Mouse (Mus musculus) embryonic facial prominence, embryonic 11.5 days (tissue): ENCODE results near the gene Mia2. TPM values are rescaled to one million over a fixed set of nuclear protein-coding genes. Genes with fewer than 3 reads are reported as not detected.

Experiments used
- ATAC-seq: fragments of 200-750 bp; cut with Nextera tagmentation; replicated peaks from 2 replicates; pipeline ENCODE4 v1.8.0; 2017; ENCODE audit warnings: low read depth; ENCODE audit not compliant: insufficient number of reproducible peaks, low FRiP score, low TSS enrichment
- DNase-seq: peaks from one replicate; pipeline ENCODE4 v3.0.0-alpha.2; 2015; ENCODE audit warnings: low spot score
- H3K27ac ChIP-seq: fragments of 300-500 bp; sonication (generic); replicated peaks from 2 replicates; pipeline ENCODE4 v1.5.1; 2014; ENCODE audit warnings: mild to moderate bottlenecking, low read depth, low read length, control low read depth
- H3K27me3 ChIP-seq: fragments of 300-500 bp; sonication (generic); 2 replicates; pipeline ENCODE4 v1.6.1; 2014; ENCODE audit warnings: mild to moderate bottlenecking, low read length, moderate library complexity, mixed read lengths; ENCODE audit not compliant: control insufficient read depth, insufficient read depth
- H3K36me3 ChIP-seq: fragments of 300-500 bp; sonication (generic); replicated peaks from 2 replicates; pipeline ENCODE4 v1.6.1; 2014; ENCODE audit warnings: low read depth, mild to moderate bottlenecking, low read length, moderate library complexity, mixed read lengths; ENCODE audit not compliant: control insufficient read depth, insufficient read depth
- H3K4me1 ChIP-seq: fragments of 300-500 bp; sonication (generic); 2 replicates; pipeline ENCODE4 v1.6.1; 2014; ENCODE audit warnings: low read length, mixed read lengths; ENCODE audit not compliant: control insufficient read depth, insufficient read depth
- H3K4me2 ChIP-seq: fragments of 300-500 bp; sonication (generic); 2 replicates; pipeline ENCODE4 v1.6.1; 2014; ENCODE audit warnings: low read depth, mild to moderate bottlenecking, control low read depth, low read length, moderate library complexity
- H3K4me3 ChIP-seq: fragments of 300-500 bp; sonication (generic); 2 replicates; pipeline ENCODE4 v1.5.1; 2014; ENCODE audit warnings: low read depth, low read length, control low read depth
- H3K9ac ChIP-seq: fragments of 300-500 bp; sonication (generic); replicated peaks from 2 replicates; pipeline ENCODE4 v1.6.1; 2014; ENCODE audit warnings: mild to moderate bottlenecking, control low read depth, low read length
- H3K9me3 ChIP-seq: fragments of 300-500 bp; sonication (generic); replicated peaks from 2 replicates; pipeline ENCODE4 v1.6.1; 2016; ENCODE audit warnings: mild to moderate bottlenecking, low read length, inconsistent platforms, mixed read lengths; ENCODE audit not compliant: control insufficient read depth
- WGBS: fragments of 180-500 bp; shearing (Covaris S2); extraction: QIAGEN DNeasy Blood & Tissue Kit; methylation state at CpG from one replicate; pipeline ENCODE4 v1.1.7; 2014; 5-methylcytosine and 5-hydroxymethylcytosine counted together
- polyA plus RNA-seq: library from polyadenylated mRNA; unstranded; fragments of >200 nt; fragmentation: Nextera tagmentation; extraction: Ambion mirVana; gene quantifications from 2 replicates; pipeline ENCODE4 v1.2.1, GENCODE M21; 2014

Gene Mia2
- polyA plus RNA-seq, 1 experiment from 2014 or later, result 71.9 TPM

DNA sequence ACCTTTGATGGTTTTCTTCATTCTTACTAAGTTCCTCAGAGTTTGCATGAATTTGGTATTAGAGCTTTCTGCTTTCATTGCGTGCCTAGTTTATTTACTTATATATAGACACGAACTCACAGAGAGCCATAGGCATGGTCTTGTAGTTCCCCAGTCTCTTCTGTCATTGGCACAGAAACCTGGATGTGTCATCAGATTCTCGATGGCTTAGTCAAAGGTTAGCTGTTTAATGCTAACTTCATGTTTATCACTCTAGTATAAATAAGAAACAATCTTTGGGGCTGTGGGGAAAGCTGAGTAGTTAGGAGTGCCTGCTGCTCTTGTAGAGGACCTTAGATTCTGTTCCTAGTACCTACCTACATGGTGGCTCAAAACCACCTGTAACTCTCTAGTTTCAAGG is 18.6 kb upstream of the Mia2 start:
- Histone ChIP-seq H3K9me3 (no peaks in the 10 kb centered on the region), H3K27ac (no peak overlapping the region), H3K4me3 (no peak overlapping the region), H3K36me3 (peaks cover 6% of the 10 kb centered on the region), H3K9ac (no peak overlapping the region), H3K27me3 (no peaks in the 10 kb centered on the region), H3K4me2 (no peak overlapping the region), H3K4me1 (no peaks in the 10 kb centered on the region)
- ATAC-seq (no peak), DNase-seq (no peak)
- WGBS, result 92% methylated on average over 3 of the region's 3 CpGs

GRCm38 (mm10) chr12:59077883-59078282 is 17.7 kb upstream of the Mia2 start:
- H3K4me2 ChIP-seq, result no peak overlapping the region
- no peaks in the 10 kb centered on the region for H3K4me1 ChIP-seq
- no peak overlapping the region for H3K9ac ChIP-seq
- H3K27ac ChIP-seq, result no peak overlapping the region
- H3K9me3 ChIP-seq, result no peaks in the 10 kb centered on the region
- ATAC-seq (no peak), DNase-seq (no peak)
- H3K27me3 ChIP-seq, result no peaks in the 10 kb centered on the region
- no peaks in the 10 kb centered on the region for H3K36me3 ChIP-seq
- no peak overlapping the region for H3K4me3 ChIP-seq
- WGBS, result 95% methylated on average over 3 of the region's 3 CpGs

DNA sequence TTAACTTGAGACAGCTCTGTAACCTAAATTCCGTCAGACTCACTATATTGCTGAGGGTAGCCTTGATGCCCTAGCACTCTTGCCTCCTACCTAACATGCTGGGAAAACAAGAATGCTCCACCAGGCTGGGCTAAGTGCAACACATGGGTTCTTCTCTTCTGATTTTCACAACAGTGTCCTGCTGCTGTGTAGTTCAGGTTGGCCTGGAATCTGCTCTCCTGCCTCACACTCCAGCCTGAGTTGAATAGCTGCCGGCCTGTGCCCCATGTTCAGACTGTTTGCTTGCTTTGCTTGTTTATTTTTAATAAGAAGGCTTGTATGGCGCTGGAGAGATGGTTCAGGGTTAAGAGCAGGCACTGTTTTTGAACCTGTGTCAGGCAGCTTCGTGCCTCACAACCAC is 15.1 kb upstream of the Mia2 start:
- Histone ChIP-seq H3K4me1 (no peaks in the 10 kb centered on the region), H3K36me3 (no peaks in the 10 kb centered on the region), H3K4me3 (no peak overlapping the region), H3K9ac (no peak overlapping the region), H3K27ac (no peak overlapping the region), H3K27me3 (no peaks in the 10 kb centered on the region), H3K4me2 (no peak overlapping the region), H3K9me3 (no peaks in the 10 kb centered on the region)
- no peak for ATAC-seq
- no peak for DNase-seq
- WGBS, result 83% methylated on average over 4 of the region's 4 CpGs

DNA sequence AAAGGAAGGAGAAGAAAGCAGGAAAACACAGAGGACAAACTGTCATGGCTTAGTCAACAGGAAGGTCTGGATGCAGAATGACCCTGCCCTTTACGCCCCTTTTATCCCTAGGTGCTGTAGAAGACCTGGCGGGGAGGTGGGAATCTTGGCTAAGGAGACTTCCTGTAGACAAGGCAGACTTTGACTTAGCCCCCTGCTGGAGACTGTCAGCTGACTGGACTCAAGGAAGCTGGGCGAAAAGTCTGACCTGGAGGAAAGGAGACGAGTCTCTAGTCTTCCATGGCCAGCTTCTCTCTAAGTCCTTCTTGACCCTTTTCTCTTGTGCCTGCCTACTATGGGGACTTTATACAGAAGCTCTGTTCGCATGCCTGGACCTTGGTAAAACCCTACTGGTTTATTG is 11.2 kb upstream of the Mia2 start:
- no peaks in the 10 kb centered on the region for H3K9me3 ChIP-seq
- no peak overlapping the region for H3K27ac ChIP-seq
- 68% methylated on average over 5 of the region's 5 CpGs for WGBS
- H3K4me2 ChIP-seq, result no peak overlapping the region
- H3K9ac ChIP-seq, result no peak overlapping the region
- no peaks in the 10 kb centered on the region for H3K27me3 ChIP-seq
- H3K4me3 ChIP-seq, result no peak overlapping the region
- no peaks in the 10 kb centered on the region for H3K4me1 ChIP-seq
- DNase-seq (no peak), ATAC-seq (no peak)
- no peaks in the 10 kb centered on the region for H3K36me3 ChIP-seq

- H3K4me3 ChIP-seq, result no peak overlapping the region
- H3K9me3 ChIP-seq, result no peaks in the 10 kb centered on the region
- DNase-seq (no peak), ATAC-seq (no peak)
- H3K27ac ChIP-seq, result no peak overlapping the region
- no peak overlapping the region for H3K9ac ChIP-seq
- no peaks in the 10 kb centered on the region for H3K4me1 ChIP-seq
- H3K27me3 ChIP-seq, result no peaks in the 10 kb centered on the region
- WGBS, result 80% methylated on average over 5 of the region's 5 CpGs
- no peak overlapping the region for H3K4me2 ChIP-seq
- H3K36me3 ChIP-seq, result no peaks in the 10 kb centered on the region
These were observed 9.4 kb upstream of the Mia2 start for GRCm38 (mm10) chr12:59086171-59086570.

GRCm38 (mm10) chr12:59093543-59093942 is 2.1 kb upstream of the Mia2 start:
- H3K4me1 ChIP-seq, result no peaks in the 10 kb centered on the region
- DNase-seq (no peak), ATAC-seq (no peak)
- no peak overlapping the region for H3K9ac ChIP-seq
- H3K4me3 ChIP-seq, result no peak overlapping the region
- H3K36me3 ChIP-seq, result no peaks in the 10 kb centered on the region
- 61% methylated on average over 2 of the region's 2 CpGs for WGBS
- H3K9me3 ChIP-seq, result no peaks in the 10 kb centered on the region
- no peak overlapping the region for H3K27ac ChIP-seq
- H3K4me2 ChIP-seq, result no peak overlapping the region
- H3K27me3 ChIP-seq, result no peaks in the 10 kb centered on the region

GRCm38 (mm10) chr12:59104771-59105170 is 9.2 kb downstream of the Mia2 start:
- H3K9me3 ChIP-seq, result no peaks in the 10 kb centered on the region
- no peaks in the 10 kb centered on the region for H3K27me3 ChIP-seq
- ATAC-seq (no peak), DNase-seq (no peak)
- no peak overlapping the region for H3K4me2 ChIP-seq
- H3K9ac ChIP-seq, result no peak overlapping the region
- H3K4me1 ChIP-seq, result no peaks in the 10 kb centered on the region
- H3K4me3 ChIP-seq, result no peak overlapping the region
- H3K27ac ChIP-seq, result no peak overlapping the region
- no peaks in the 10 kb centered on the region for H3K36me3 ChIP-seq
- WGBS, result 82% methylated on average over 5 of the region's 5 CpGs

DNA sequence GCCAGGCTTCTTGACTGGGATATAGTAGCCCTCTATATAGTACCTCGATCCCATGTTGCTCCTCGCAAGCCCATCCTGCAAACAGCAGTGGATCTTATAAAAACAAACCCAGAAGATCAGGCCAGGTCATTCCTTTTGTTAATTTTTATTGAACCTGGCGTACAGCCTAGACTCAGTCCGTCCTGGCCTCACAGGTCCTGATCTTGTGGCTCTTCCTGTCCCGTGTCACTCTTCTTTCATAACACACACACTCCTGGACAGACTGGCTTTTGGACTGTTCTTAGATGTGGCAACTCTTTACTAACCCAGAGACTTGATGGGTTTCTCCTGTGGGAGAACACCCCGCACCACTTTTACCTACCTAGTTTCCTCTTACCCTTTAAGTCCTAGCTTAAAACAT is 10.3 kb downstream of the Mia2 start:
- Histone ChIP-seq H3K4me3 (no peak overlapping the region), H3K4me2 (no peak overlapping the region), H3K36me3 (no peaks in the 10 kb centered on the region), H3K27me3 (no peaks in the 10 kb centered on the region), H3K4me1 (no peaks in the 10 kb centered on the region), H3K9me3 (no peaks in the 10 kb centered on the region), H3K9ac (no peak overlapping the region), H3K27ac (no peak overlapping the region)
- WGBS, result 83% methylated on average over 6 of the region's 6 CpGs
- ATAC-seq (no peak), DNase-seq (no peak)
